Mouse (Mus musculus) heart, adult 18-20 months (tissue): ENCODE data around the gene Prss33. TPM values are rescaled to one million over a fixed set of nuclear protein-coding genes. Genes with fewer than 3 reads are reported as not detected.
A peak's percentile ranks its signal among the peaks of the same experiment; 100 is the strongest.
"Not testable (repeated sequence)": the region's sequence is repeated elsewhere in the genome, so short reads cannot be mapped to it uniquely, and the experiment has no call there.

Experiments used
- DNase-seq, 2 experiments: peaks; one replicate each; pipeline ENCODE4 v3.0.0; 2021 to 2022; ENCODE audit warnings: mixed read lengths in 1 of 2
- long read RNA-seq, 2 experiments: library from polyadenylated mRNA; stranded (forward); transcript quantifications; one replicate each; pipeline ENCODE4 v2.0.0; 2021
- total RNA-seq, 2 experiments: library from RNA; stranded (reverse); gene quantifications; 2 replicates each; pipeline ENCODE4 v1.2.3; 2021

The Prss33 gene
- not detected for total RNA-seq
- long read RNA-seq, experiment 1, result 0 reads
- long read RNA-seq, experiment 2, result 0 reads

DNA sequence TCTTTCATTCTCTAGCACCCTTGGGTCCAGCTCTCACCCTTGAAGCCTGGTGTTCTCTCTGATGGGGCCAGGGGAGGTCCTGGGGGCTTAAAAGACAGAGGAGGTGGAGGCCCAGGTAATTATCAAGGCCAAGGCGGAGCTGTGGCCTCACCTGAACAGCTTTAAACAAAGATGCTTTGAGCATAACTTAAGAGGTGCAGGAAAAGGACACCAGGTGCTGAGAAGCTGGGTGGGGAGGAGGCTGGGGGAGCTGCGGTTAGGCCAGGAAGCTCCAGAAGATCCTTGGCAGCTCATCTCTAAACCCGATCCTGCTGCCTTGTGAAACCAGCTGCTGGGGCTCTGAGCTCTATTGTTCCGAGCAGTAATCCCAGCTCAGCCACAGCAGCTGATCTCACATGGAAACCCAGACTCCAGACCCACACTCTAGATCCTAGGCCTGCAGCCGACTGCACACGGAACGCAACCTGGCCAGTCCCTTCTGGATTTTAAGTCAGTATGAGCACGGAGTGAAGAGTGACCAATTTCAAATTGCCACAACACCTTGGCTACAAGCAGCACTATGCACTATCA is at the start of gene Prss33:
Prss33 (minus strand) TSS at position 51 of the 570 bp plus-strand sequence.
- no peak for DNase-seq

DNA sequence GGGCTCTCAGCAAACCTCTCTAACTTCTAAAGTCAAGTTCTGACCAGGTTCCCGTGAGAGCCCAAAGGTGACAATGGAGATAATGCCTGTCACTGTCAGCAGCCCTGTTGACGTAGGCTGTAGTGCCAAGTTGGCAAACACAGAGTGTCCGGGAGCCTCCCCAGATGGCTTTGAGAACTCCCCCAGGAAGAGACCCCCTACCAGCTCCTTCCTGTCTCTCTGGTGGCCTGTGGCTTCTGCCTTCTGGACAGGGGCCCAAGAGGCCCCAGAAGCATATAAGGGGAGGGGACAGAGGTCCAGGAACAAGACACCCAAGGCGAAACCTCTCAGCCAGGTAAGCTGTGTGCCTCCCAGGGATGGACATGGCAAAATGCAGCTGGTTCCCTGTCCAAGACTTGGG is 44.7 kb upstream of the Prss33 start, which contains the start of the genes Dcpp1 and Dcpp2:
Dcpp1 (plus strand) TSS at position 301 of the 400 bp plus-strand sequence.
Dcpp2 (plus strand) TSS at position 305 of the 400 bp plus-strand sequence.
- not testable (repeated sequence) for DNase-seq

DNA sequence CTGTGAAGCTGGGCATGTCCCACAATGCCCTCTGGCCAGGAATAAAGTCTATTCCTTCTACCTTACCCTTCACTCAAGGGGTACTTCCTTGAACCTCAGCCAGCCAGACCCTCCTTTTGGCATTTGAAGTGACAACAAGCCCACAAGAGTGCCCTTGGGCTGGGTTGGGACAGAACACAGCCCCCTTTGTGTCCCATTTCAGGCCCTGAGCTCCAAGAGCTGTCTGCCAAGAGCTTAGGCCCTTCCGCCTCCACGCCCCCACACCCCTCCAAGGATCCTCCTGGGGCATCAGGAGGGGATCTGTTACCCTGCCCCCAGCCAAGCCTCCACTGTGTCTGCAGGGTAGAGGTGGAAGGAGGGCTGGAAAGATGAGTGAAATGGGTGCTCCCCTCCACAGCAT is 41.3 kb upstream of the Prss33 start:
- no peak for DNase-seq

- DNase-seq, result no peak
Observed at GRCm38 (mm10) chr17:23876741-23877140, 40.9 kb upstream of the Prss33 start.

GRCm38 (mm10) chr17:23873884-23874856 is 38.3 kb upstream of the Prss33 start:
- DNase-seq, result peak; percentile 28 to 68

- no peak for DNase-seq
Observed at GRCm38 (mm10) chr17:23868513-23868912, 32.7 kb upstream of the Prss33 start.

GRCm38 (mm10) chr17:23867756-23868155 is 31.9 kb upstream of the Prss33 start, which contains the start of gene Prss21:
TSS of gene Prss21 (plus strand) at chr17:23868056.
- DNase-seq, result no peak

- DNase-seq, result no peak
Observed at GRCm38 (mm10) chr17:23862926-23863325, 27.1 kb upstream of the Prss33 start.

DNA sequence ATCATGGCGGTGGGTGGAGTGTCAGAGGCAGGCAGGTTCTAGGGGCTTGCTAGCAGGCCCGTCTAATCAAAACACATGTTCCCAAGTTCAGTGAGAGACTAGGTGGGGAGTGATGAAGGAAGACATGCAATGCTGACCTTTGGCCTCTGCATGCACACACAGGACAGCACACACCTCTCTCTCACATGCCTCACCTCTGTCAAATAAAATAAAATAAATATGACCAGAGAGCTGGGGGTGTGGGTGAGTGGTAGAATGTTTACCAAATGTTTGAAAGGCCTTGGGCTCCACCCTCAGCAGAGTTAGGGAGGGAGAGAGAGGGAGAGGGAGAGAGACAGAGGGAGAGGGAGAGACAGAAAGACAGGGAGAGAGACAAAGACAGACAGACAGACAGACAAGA is 22.1 kb upstream of the Prss33 start:
- DNase-seq, result no peak

DNA sequence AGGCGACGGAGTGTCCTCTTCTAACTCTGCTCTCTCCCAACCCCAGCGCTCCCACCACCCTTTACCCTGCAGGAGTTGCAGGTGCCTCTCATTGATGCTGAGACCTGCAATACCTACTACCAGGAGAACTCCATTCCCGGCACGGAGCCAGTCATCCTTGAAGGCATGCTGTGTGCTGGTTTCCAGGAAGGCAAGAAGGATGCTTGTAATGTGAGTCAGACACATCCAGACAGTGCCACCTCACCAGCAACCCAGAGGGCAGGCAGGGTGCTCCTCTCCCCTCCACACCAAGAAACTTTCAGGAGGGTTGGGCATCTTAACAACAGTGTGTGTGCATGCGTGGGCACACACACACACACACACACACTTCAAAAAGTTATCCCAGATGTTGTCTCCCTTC is 21.3 kb upstream of the Prss33 start:
- no peak for DNase-seq

DNA sequence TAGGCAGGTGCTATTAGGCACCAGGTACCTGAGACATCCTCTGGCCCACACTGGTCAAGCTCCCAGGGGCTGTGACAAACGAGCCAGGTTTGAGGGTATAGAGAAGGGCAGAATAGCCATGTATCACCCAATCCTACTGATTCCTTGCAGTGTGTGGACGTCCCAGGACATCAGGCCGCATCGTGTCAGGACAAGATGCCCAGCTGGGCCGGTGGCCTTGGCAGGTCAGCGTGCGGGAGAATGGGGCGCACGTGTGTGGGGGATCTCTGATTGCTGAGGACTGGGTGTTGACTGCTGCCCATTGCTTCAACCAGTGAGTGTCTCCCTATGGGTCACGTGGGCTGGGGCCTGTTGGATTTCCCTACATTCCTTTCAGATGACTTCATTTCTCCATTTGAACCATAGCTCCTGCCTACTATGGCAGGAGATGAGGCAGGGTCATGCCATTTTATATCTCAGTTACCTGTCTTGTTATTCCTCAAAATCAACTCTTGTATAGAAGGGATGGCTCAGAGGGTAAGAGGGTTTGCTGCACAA is 18.4 kb upstream of the Prss33 start:
- DNase-seq, result no peak

GRCm38 (mm10) chr17:23853292-23853691 is 17.4 kb upstream of the Prss33 start:
- peak; percentile 21 to 37 for DNase-seq

DNA sequence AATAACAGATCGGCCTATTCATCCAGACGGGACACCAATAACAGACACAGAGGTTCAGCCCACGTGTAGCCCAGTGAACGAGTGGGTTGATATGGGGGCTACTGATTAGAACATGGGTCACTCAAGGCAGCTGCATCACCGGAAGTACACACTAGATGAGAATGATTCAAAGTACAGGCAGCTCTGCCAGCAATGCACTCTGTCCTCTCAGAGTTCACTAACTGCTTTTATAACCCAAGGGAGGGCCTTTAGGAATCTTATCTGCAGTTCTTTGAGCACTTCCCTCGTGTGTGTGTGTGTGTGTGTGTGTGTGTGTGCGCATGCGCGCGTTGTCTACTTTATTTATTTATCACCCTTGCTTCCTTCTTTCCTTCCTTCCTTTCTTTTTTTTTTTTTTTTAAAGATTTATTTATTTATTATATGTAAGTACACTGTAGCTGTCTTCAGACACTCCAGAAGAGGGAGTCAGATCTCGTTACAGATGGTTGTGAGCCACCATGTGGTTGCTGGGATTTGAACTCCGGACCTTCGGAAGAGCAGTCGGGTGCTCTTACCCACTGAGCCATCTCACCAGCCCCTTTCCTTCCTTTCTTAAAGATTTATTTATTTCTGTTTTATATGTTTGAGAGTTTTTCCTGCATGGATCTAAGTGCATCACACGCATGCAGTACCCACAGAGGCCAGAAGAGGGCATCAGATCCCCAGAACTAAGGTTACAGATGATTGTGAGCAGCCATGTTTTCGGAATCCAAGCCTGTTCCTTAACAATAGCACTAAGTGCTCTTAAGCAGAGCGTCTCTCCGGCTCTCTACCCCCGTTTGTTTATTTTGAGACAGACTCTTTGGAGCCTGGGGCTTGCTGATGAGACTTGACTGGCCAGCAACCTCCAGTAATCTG is 15.2 kb upstream of the Prss33 start:
- peak; percentile 24 to 77 for DNase-seq

GRCm38 (mm10) chr17:23850028-23850427 is 14.2 kb upstream of the Prss33 start:
- DNase-seq, result no peak

DNA sequence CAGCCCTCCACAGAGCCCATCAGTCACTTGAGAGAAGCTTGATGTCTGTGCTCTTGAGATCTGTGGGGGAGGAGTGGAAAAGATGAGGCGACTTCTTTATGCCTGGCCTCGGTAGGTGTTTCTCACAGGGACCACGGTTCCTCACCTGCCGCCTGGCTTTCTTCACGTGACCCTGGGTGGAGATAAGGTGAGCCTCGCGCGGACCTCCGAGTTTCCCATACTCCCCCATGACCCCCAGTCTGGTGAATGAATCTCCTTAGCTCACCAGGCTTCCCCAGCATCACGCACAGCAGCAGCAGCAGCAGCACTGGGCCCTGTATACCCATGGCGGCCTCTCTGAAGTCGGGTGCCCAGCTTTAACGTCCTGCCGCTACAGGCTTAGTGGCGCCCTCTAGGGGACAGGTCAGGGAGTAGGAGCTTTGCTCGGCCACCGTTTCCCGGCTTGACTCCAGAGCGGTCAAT is 8.0 kb upstream of the Prss33 start, which contains the start of the genes Prss32 and Prss41:
Prss32 (plus strand) TSS at position 44 of the 462 bp plus-strand sequence.
Prss41 (minus strand) TSS at position 361 of the 462 bp plus-strand sequence.
- DNase-seq, result peak; percentile 47 to 57

DNA sequence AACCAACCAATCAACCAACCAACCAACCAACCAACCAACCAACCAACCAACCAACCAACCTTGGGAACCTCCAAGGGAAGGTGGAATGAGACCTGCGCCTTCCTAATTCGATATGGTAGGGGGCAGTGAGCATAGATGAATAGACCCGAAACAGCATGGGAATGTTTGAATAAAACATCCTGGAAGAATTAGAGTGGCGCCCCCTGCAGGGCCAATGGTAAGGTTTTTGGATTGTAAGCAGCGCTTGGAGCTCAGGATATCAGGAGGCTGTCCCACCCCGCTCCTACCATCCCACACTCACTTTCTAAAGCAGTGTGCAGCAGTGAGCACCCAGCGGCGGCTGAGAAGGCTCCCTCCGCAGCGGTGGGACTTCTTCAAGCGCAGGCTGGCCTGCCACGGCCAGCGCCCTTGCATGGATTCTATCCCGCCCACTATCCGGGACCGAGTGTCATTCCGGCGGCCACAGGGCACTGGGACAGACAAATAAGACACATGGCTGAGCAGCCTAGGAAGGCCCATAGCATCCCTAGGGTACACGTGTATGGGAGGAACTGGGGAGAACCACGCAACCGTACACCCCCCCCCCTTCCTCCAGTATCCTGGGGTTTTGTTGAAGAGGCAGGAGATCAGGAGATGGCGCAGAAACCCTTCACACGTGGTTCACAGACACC is 7.4 kb upstream of the Prss33 start:
- DNase-seq, result no peak

DNA sequence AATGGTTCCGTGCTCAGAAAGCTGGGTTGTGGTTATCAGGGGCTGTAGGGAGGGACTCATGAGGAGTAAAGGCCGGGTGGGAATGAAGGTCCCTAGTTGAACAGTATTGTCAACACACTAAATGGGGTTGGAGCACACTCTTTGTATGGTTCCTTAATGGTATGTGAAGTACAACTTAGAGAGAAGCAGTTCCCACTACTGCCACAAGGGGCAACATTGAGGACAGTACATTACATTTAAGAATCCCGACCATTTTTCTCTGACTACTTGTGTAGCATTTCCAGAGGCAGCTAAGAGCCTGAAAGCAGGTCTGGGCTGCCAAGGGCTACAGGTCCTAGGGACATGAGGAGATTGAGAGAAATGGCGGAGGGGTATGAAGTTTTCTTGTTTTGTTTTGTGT is 5.3 kb upstream of the Prss33 start:
- DNase-seq, result peak; percentile 38 to 81

- no peak for DNase-seq
Observed at GRCm38 (mm10) chr17:23831201-23831600, 4.7 kb downstream of the Prss33 start.

- DNase-seq, result peak; percentile 90 to 92
Observed at GRCm38 (mm10) chr17:23829064-23829619, 6.7 kb downstream of the Prss33 start, which contains the start of gene Elob. TSS of gene Elob (minus strand) at chr17:23829136.

- no peak for DNase-seq
Observed at GRCm38 (mm10) chr17:23828271-23829001, 7.4 kb downstream of the Prss33 start.
